Mouse (Mus musculus): ENCODE measurements around the gene Slc13a5.

- TF ChIP-seq TBP (conservative IDR thresholded peaks at IDR 0.05; ENCODE audit: low read depth, low read length) = no peak
- no peak for TF ChIP-seq POLR2AphosphoS2 (IDR thresholded peaks at IDR 0.05; ENCODE audit: low read depth, low read length)
- TF ChIP-seq CTCF (conservative IDR thresholded peaks at IDR 0.05 in 1 of 2, IDR thresholded peaks at IDR 0.05 in 1 of 2; ENCODE audit: low read depth in 2 of 2, low read length in 2 of 2) = no peak
- TF ChIP-seq NRF1 (IDR thresholded peaks at IDR 0.05; ENCODE audit: low read depth, low read length) = no peak
- no peak for TF ChIP-seq MAZ (IDR thresholded peaks at IDR 0.05; ENCODE audit: low read depth, low read length)
- TF ChIP-seq GABPA (IDR thresholded peaks at IDR 0.05; ENCODE audit: insufficient replicate concordance, low read depth, low read length) = no peak
- no peak for TF ChIP-seq USF2 (conservative IDR thresholded peaks at IDR 0.05; ENCODE audit: low read depth, low read length)
Measured at GRCm38 (mm10) chr11:72271761-72272160, 4.7 kb upstream of the Slc13a5 start.
